Mouse (Mus musculus) intestine, postnatal 0 days (tissue): ENCODE results near the gene Mphosph9. TPM values are rescaled to one million over a fixed set of nuclear protein-coding genes. Genes with fewer than 3 reads are reported as not detected.
A peak's percentile ranks its signal among the peaks of the same experiment; 100 is the strongest.

Experiments used
- ATAC-seq: fragments of 200-750 bp; cut with Nextera tagmentation; 2 replicates; pipeline ENCODE4 v1.8.0; 2017; ENCODE audit warnings: mild to moderate bottlenecking, moderate TSS enrichment, moderate library complexity
- H3K27ac ChIP-seq: fragments of 300-500 bp; sonication (generic); 2 replicates; pipeline ENCODE4 v1.5.1; 2014; ENCODE audit warnings: mild to moderate bottlenecking, low read depth, low read length, moderate library complexity
- H3K27me3 ChIP-seq: fragments of 300-500 bp; sonication (generic); replicated peaks from 2 replicates; pipeline ENCODE4 v1.6.1; 2014; ENCODE audit warnings: low read length, mixed read lengths; ENCODE audit not compliant: control insufficient read depth, insufficient read depth
- H3K36me3 ChIP-seq: fragments of 300-500 bp; sonication (generic); 2 replicates; pipeline ENCODE4 v1.6.1; 2014; ENCODE audit warnings: mild to moderate bottlenecking, moderate library complexity; ENCODE audit not compliant: control insufficient read depth, insufficient read depth
- H3K4me1 ChIP-seq: fragments of 300-500 bp; sonication (generic); replicated peaks from 2 replicates; pipeline ENCODE4 v1.6.1; 2014; ENCODE audit warnings: antibody characterized with exemption, low read length, mixed read lengths; ENCODE audit not compliant: control insufficient read depth, insufficient read depth
- H3K4me2 ChIP-seq: fragments of 300-500 bp; sonication (generic); replicated peaks from 2 replicates; pipeline ENCODE4 v1.6.1; 2014; ENCODE audit warnings: low read depth, mild to moderate bottlenecking, moderate library complexity
- H3K4me3 ChIP-seq: fragments of 300-500 bp; sonication (generic); 2 replicates; pipeline ENCODE4 v1.5.1; 2014; ENCODE audit warnings: low read depth, low read length
- H3K9ac ChIP-seq: fragments of 300-500 bp; sonication (generic); 2 replicates; pipeline ENCODE4 v1.6.1; 2014; ENCODE audit warnings: mild to moderate bottlenecking, low read depth, low read length
- H3K9me3 ChIP-seq: fragments of 300-500 bp; sonication (generic); 2 replicates; pipeline ENCODE4 v1.6.1; 2016; ENCODE audit warnings: mixed run types; ENCODE audit not compliant: control insufficient read depth
- CTCF ChIP-seq: sonication (generic); IDR thresholded peaks from 2 replicates; pipeline ENCODE4 v1.5.1; 2016; ENCODE audit warnings: low read depth, mild to moderate bottlenecking, control low read depth, antibody characterized with exemption, moderate library complexity
- WGBS: fragments of 180-500 bp; shearing (Covaris S2); extraction: QIAGEN DNeasy Blood & Tissue Kit; methylation state at CpG from one replicate; pipeline ENCODE4 v1.1.7; 2014; 5-methylcytosine and 5-hydroxymethylcytosine counted together
- polyA plus RNA-seq: library from polyadenylated mRNA; unstranded; fragments of >200 nt; fragmentation: Nextera tagmentation; extraction: Ambion mirVana; gene quantifications from 2 replicates; pipeline ENCODE4 v1.2.1, GENCODE M21; 2015

Mphosph9 gene
- polyA plus RNA-seq, 1 experiment from 2014 or later: 2.6 TPM

DNA sequence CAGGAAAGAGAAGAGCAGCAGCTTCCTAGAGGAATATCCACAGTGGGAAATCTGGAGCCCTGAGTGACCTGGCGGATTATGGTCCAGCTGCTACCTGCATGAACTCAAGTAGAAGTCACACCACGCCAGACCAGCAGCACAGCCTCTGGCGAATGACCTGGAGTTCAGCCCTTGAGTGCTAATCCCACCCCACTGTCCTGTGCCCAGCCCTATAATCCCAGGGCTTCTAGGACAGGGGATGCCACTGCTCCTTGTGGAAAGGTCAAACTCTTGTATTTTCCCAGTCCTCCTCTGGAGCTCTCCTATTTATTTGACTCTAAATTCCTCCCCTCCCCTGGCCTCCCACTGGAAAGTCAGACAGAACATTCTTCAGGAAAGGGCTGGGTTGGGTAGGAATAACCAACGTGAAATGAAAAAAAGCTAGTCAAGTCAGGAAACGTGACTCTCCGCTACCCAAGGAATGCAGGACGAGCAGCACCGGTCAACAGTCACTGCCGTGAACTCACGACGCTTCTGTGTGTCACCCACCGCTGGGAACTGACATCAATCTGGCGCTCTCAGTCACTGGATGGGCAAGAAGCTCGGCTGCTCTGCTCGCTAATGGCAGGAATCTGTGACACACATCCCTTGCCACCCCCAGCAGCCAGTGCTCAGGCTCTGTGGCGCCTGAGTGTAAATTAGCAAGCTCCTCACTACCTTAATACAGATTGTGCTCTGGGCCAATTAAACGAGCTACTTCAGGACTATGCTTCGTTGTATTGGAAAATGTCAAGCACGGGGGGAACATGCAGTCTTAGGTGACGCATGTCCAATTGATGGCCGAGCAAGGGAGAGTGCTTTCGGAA lies 86.7 kb downstream of the Mphosph9 start:
- WGBS: 52% methylated on average over 22 of the region's 22 CpGs
- Histone ChIP-seq H3K27me3 (no peaks in the 10 kb centered on the region), H3K27ac (no peak overlapping the region), H3K4me1 (no peaks in the 10 kb centered on the region; the same call in 1 of the 2 replicates), H3K9me3 (no peaks in the 10 kb centered on the region), H3K4me3 (no peak overlapping the region), H3K36me3 (0 out of 2 replicates have a peak, but pooled peaks cover 3% of the 10 kb centered on the region), H3K9ac (no peak overlapping the region), H3K4me2 (no peak overlapping the region)
- ATAC-seq: no peak
- TF ChIP-seq CTCF: no peak

- no peak overlapping the region for H3K27ac ChIP-seq
- no peaks in the 10 kb centered on the region for H3K9me3 ChIP-seq
- TF ChIP-seq CTCF: no peak
- H3K36me3 ChIP-seq: 0 out of 2 replicates have a peak, but pooled peaks cover 3% of the 10 kb centered on the region
- H3K4me3 ChIP-seq: no peak overlapping the region
- H3K27me3 ChIP-seq: no peaks in the 10 kb centered on the region
- WGBS: 51% methylated on average over 4 of the region's 4 CpGs
- H3K9ac ChIP-seq: no peak overlapping the region
- no peak overlapping the region for H3K4me2 ChIP-seq
- ATAC-seq: no peak
- peaks cover 4% of the 10 kb centered on the region; the same call in 1 of the 2 replicates for H3K4me1 ChIP-seq
Measured at GRCm38 (mm10) chr5:124236180-124236579, 91.6 kb downstream of the Mphosph9 start.

GRCm38 (mm10) chr5:124234778-124235177 lies 93.0 kb downstream of the Mphosph9 start:
- Histone ChIP-seq H3K36me3 (no peaks in the 10 kb centered on the region), H3K4me3 (no peak overlapping the region), H3K4me2 (no peak overlapping the region), H3K27ac (no peak overlapping the region), H3K9ac (no peak overlapping the region), H3K4me1 (peaks cover 4% of the 10 kb centered on the region; the same call in 1 of the 2 replicates), H3K9me3 (no peaks in the 10 kb centered on the region), H3K27me3 (no peaks in the 10 kb centered on the region)
- ATAC-seq: no peak
- 93% methylated on average over 6 of the region's 6 CpGs for WGBS
- no peak for TF ChIP-seq CTCF

DNA sequence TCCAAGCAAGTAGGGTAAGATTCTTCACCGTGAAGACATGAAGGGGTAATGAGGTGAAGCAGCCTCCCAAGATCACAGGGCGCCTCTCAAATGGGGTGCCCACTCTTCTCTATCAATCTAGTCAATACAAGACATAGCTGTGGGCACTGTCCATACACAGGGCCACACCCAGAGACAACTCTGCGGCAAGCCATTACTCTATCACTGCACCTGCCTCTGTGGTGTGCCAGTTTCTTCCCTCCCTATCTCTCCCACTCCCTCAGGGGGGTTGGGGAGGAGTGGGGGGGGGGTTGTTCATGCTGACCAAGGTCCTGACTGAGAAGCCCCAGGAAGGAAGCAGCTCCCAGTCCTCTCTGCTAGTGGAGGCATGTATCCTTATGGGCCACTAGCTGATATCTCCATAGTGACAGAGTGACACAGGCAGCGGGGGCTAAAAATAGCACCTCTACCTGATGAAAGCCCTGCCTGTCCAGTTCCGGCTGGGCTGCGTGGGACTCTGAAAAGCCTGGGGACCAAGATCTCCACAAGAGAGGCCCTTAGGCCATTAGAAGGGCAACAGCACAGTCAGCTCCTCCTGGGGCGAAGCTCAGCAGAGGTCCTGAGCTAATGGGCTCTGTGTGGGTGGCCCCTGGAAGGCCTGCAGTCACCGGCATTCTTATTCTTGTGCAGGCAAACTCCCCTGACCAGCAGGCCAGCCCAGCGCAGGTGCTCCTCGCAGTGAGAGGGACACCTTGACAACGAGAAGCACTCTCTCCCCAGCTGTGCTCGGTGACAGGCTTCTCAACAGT lies 93.7 kb downstream of the Mphosph9 start:
- H3K4me1 ChIP-seq: peaks cover 4% of the 10 kb centered on the region; the same call in 1 of the 2 replicates
- H3K9ac ChIP-seq: no peak overlapping the region
- H3K27me3 ChIP-seq: no peaks in the 10 kb centered on the region
- no peak for ATAC-seq
- H3K4me2 ChIP-seq: 0 out of 2 replicates have a peak overlapping the region, but pooled peaks have one; percentile 9
- H3K9me3 ChIP-seq: no peaks in the 10 kb centered on the region
- no peaks in the 10 kb centered on the region for H3K36me3 ChIP-seq
- WGBS: 48% methylated on average over 12 of the region's 12 CpGs
- TF ChIP-seq CTCF: no peak
- no peak overlapping the region for H3K27ac ChIP-seq
- H3K4me3 ChIP-seq: no peak overlapping the region

GRCm38 (mm10) chr5:124233144-124233465 lies 94.7 kb downstream of the Mphosph9 start:
- no peak for ATAC-seq
- Histone ChIP-seq H3K4me1 (peaks cover 4% of the 10 kb centered on the region; the same call in 1 of the 2 replicates), H3K4me3 (no peak overlapping the region), H3K9me3 (no peaks in the 10 kb centered on the region), H3K27ac (no peak overlapping the region), H3K36me3 (no peaks in the 10 kb centered on the region), H3K9ac (no peak overlapping the region), H3K4me2 (no peak overlapping the region), H3K27me3 (no peaks in the 10 kb centered on the region)
- WGBS: 76% methylated on average over 8 of the region's 8 CpGs
- no peak for TF ChIP-seq CTCF
